Mouse (Mus musculus) MEL (cell line): Measurements from ENCODE around the gene Cchcr1. TPM values are rescaled to one million over a fixed set of nuclear protein-coding genes. Genes with fewer than 3 reads are reported as not detected.

Source experiments
- DNase-seq: peaks from one replicate; pipeline ENCODE4 v3.0.0; 2011; ENCODE audit warnings: low read depth, low spot score
- H3K27ac ChIP-seq: 2 replicates; pipeline ENCODE4 v1.5.1; 2012; ENCODE audit warnings: low read depth, mild to moderate bottlenecking, control low read depth, low read length, moderate library complexity; ENCODE audit not compliant: control insufficient read depth
- H3K27me3 ChIP-seq, 2 experiments: fragments of 150-350 bp in 1 of 2; sonication (generic) in 1 of 2; 2 replicates each; pipeline ENCODE4 v1.6.1; 2012; ENCODE audit warnings: low read length in 2 of 2, mild to moderate bottlenecking in 2 of 2, improper control_type of control experiment in 1 of 2, moderate library complexity in 1 of 2; ENCODE audit not compliant: insufficient read depth in 2 of 2, control insufficient read depth in 1 of 2
- H3K36me3 ChIP-seq, 2 experiments: 2 replicates each; pipeline ENCODE4 v1.6.1; 2012 to 2014; ENCODE audit warnings: low read length in 2 of 2, improper control_type of control experiment in 1 of 2, inconsistent platforms in 1 of 2, mild to moderate bottlenecking in 1 of 2; ENCODE audit not compliant: insufficient read depth in 2 of 2, control insufficient read depth in 1 of 2
- H3K4me1 ChIP-seq, 2 experiments: fragments of 150-350 bp in 1 of 2; sonication (generic) in 1 of 2; 2 replicates each; pipeline ENCODE4 v1.6.1; 2012; ENCODE audit warnings: low read length in 2 of 2, improper control_type of control experiment in 1 of 2, mild to moderate bottlenecking in 1 of 2; ENCODE audit not compliant: insufficient read depth in 2 of 2, control insufficient read depth in 1 of 2
- H3K4me3 ChIP-seq, 2 experiments: fragments of 150-350 bp in 1 of 2; sonication (generic) in 1 of 2; 2 replicates each; pipeline ENCODE4 v1.5.1; 2012; ENCODE audit warnings: low read depth in 2 of 2, low read length in 2 of 2, mild to moderate bottlenecking in 2 of 2, moderate library complexity in 2 of 2, control low read depth in 1 of 2, improper control_type of control experiment in 1 of 2; ENCODE audit not compliant: control insufficient read depth in 1 of 2, insufficient read depth in 1 of 2
- H3K79me2 ChIP-seq: 2 replicates; pipeline ENCODE4 v1.6.1; 2012; ENCODE audit warnings: mild to moderate bottlenecking, low read length, moderate library complexity; ENCODE audit not compliant: control insufficient read depth, poor library complexity, insufficient read depth
- H3K9ac ChIP-seq: 2 replicates; pipeline ENCODE4 v1.6.1; 2012; ENCODE audit warnings: low read depth, mild to moderate bottlenecking, control low read depth, low read length, moderate library complexity; ENCODE audit not compliant: control insufficient read depth, poor library complexity, severe bottlenecking
- H3K9me3 ChIP-seq: fragments of 150-350 bp; sonication (generic); replicated peaks from 2 replicates; pipeline ENCODE4 v1.6.1; 2012; ENCODE audit warnings: mild to moderate bottlenecking, low read length, improper control_type of control experiment, moderate library complexity; ENCODE audit not compliant: insufficient read depth
- BHLHE40 ChIP-seq: IDR thresholded peaks from 2 replicates; pipeline ENCODE4 v1.6.1; 2012; ENCODE audit warnings: low read depth, mild to moderate bottlenecking, inconsistent platforms, low read length, improper control_type of control experiment, borderline replicate concordance
- CTCF ChIP-seq, 3 experiments: IDR thresholded peaks in 2 of 3; conservative IDR thresholded peaks in 1 of 3; 2 replicates each; pipeline ENCODE4 v1.5.1; 2011 to 2012; ENCODE audit warnings: low read length in 3 of 3, low read depth in 2 of 3, mild to moderate bottlenecking in 2 of 3, improper control_type of control experiment in 1 of 3, inconsistent platforms in 1 of 3, mixed read lengths in 1 of 3, moderate library complexity in 1 of 3; ENCODE audit not compliant: control insufficient read depth in 1 of 3, insufficient read depth in 1 of 3, poor library complexity in 1 of 3, severe bottlenecking in 1 of 3
- E2F4 ChIP-seq: IDR thresholded peaks from 2 replicates; pipeline ENCODE4 v1.6.1; 2011; ENCODE audit warnings: low read depth, low read length, improper control_type of control experiment, borderline replicate concordance
- ELF1 ChIP-seq: IDR thresholded peaks from 2 replicates; pipeline ENCODE4 v1.6.1; 2014; ENCODE audit warnings: low read depth, mild to moderate bottlenecking, inconsistent platforms, low read length, improper control_type of control experiment, moderate library complexity
- ETS1 ChIP-seq: IDR thresholded peaks from 2 replicates; pipeline ENCODE4 v1.6.1; 2012; ENCODE audit warnings: low read depth, mild to moderate bottlenecking, inconsistent platforms, low read length, improper control_type of control experiment, moderate library complexity
- GABPA ChIP-seq: IDR thresholded peaks from 2 replicates; pipeline ENCODE4 v1.6.1; 2012; ENCODE audit warnings: low read depth, mild to moderate bottlenecking, inconsistent platforms, low read length, improper control_type of control experiment, moderate library complexity
- GATA1 ChIP-seq: IDR thresholded peaks from 2 replicates; pipeline ENCODE4 v1.6.1; 2011; ENCODE audit warnings: low read depth, low read length, improper control_type of control experiment
- HCFC1 ChIP-seq: IDR thresholded peaks from 2 replicates; pipeline ENCODE4 v1.6.1; 2012; ENCODE audit warnings: low read depth, mild to moderate bottlenecking, inconsistent platforms, low read length, improper control_type of control experiment, moderate library complexity
- JUND ChIP-seq: IDR thresholded peaks from 2 replicates; pipeline ENCODE4 v1.6.1; 2011; ENCODE audit warnings: low read depth, mild to moderate bottlenecking, improper control_type of control experiment, low read length
- MAFK ChIP-seq: IDR thresholded peaks from 2 replicates; pipeline ENCODE4 v1.6.1; 2011; ENCODE audit warnings: low read depth, mild to moderate bottlenecking, low read length, improper control_type of control experiment, borderline replicate concordance
- MAX ChIP-seq: IDR thresholded peaks from 2 replicates; pipeline ENCODE4 v1.6.1; 2011; ENCODE audit warnings: low read length, improper control_type of control experiment
- MAZ ChIP-seq: IDR thresholded peaks from 2 replicates; pipeline ENCODE4 v1.6.1; 2012; ENCODE audit warnings: low read depth, mild to moderate bottlenecking, inconsistent platforms, low read length, improper control_type of control experiment
- MXI1 ChIP-seq: IDR thresholded peaks from 2 replicates; pipeline ENCODE4 v1.6.1; 2011; ENCODE audit warnings: mild to moderate bottlenecking, low read depth, low read length, improper control_type of control experiment
- MYC ChIP-seq: IDR thresholded peaks from 2 replicates; pipeline ENCODE4 v1.6.1; 2011; ENCODE audit warnings: low read depth, mild to moderate bottlenecking, low read length, improper control_type of control experiment, moderate library complexity
- POLR2A ChIP-seq, 2 experiments: IDR thresholded peaks; 2 replicates each; pipeline ENCODE4 v1.6.1; 2011 to 2012; ENCODE audit warnings: low read length in 2 of 2, mild to moderate bottlenecking in 2 of 2, control low read depth in 1 of 2, improper control_type of control experiment in 1 of 2, low read depth in 1 of 2, moderate library complexity in 1 of 2; ENCODE audit not compliant: control insufficient read depth in 1 of 2, insufficient read depth in 1 of 2, poor library complexity in 1 of 2
- POLR2AphosphoS2 ChIP-seq: IDR thresholded peaks from 2 replicates; pipeline ENCODE4 v1.6.1; 2011; ENCODE audit warnings: low read length, improper control_type of control experiment
- POLR2AphosphoS5 ChIP-seq: IDR thresholded peaks from 2 replicates; pipeline ENCODE4 v1.6.1; 2012; ENCODE audit warnings: low read depth, borderline replicate concordance, mild to moderate bottlenecking, inconsistent platforms, low read length, moderate library complexity, mixed read lengths
- RAD21 ChIP-seq: IDR thresholded peaks from 2 replicates; pipeline ENCODE4 v1.6.1; 2011; ENCODE audit warnings: mild to moderate bottlenecking, low read depth, low read length, improper control_type of control experiment
- RCOR1 ChIP-seq: IDR thresholded peaks from 2 replicates; pipeline ENCODE4 v1.6.1; 2012; ENCODE audit warnings: low read depth, mild to moderate bottlenecking, inconsistent platforms, low read length, improper control_type of control experiment
- SIN3A ChIP-seq: IDR thresholded peaks from 2 replicates; pipeline ENCODE4 v1.6.1; 2012; ENCODE audit warnings: low read length, improper control_type of control experiment, inconsistent platforms
- TBP ChIP-seq: IDR thresholded peaks from 2 replicates; pipeline ENCODE4 v1.8.0; 2011; ENCODE audit warnings: low read depth, low read length, improper control_type of control experiment
- TCF12 ChIP-seq: IDR thresholded peaks from 2 replicates; pipeline ENCODE4 v1.6.1; 2014; ENCODE audit warnings: low read depth, mild to moderate bottlenecking, inconsistent platforms, low read length, improper control_type of control experiment, moderate library complexity
- UBTF ChIP-seq: IDR thresholded peaks from 2 replicates; pipeline ENCODE4 v1.6.1; 2012; ENCODE audit warnings: low read depth, mild to moderate bottlenecking, inconsistent platforms, low read length, improper control_type of control experiment, moderate library complexity, borderline replicate concordance; ENCODE audit not compliant: insufficient read depth
- USF2 ChIP-seq, 2 experiments: IDR thresholded peaks; 2 replicates each; pipeline ENCODE4 v1.6.1; 2011 to 2012; ENCODE audit warnings: improper control_type of control experiment in 2 of 2, low read length in 2 of 2, borderline replicate concordance in 1 of 2, inconsistent platforms in 1 of 2, low read depth in 1 of 2, mild to moderate bottlenecking in 1 of 2; ENCODE audit not compliant: insufficient read depth in 1 of 2
- ZC3H11A ChIP-seq: IDR thresholded peaks from 2 replicates; pipeline ENCODE4 v1.6.1; 2012; ENCODE audit warnings: low read depth, mild to moderate bottlenecking, inconsistent platforms, low read length, improper control_type of control experiment
- ZKSCAN1 ChIP-seq: IDR thresholded peaks from 2 replicates; pipeline ENCODE4 v1.6.1; 2012; ENCODE audit warnings: low read depth, mild to moderate bottlenecking, inconsistent platforms, low read length, improper control_type of control experiment, moderate library complexity
- polyA plus RNA-seq, 2 experiments: library from polyadenylated mRNA; stranded (reverse) in 1 of 2; unstranded in 1 of 2; fragments of >175 nt in 1 of 2; fragments of >200 nt in 1 of 2; gene quantifications; 2 replicates each; pipeline versions ENCODE4 v1.2.1 to v1.2.4; 2012; ENCODE audit warnings: low replicate concordance in 2 of 2, low read depth in 1 of 2; ENCODE audit not compliant: insufficient read length in 2 of 2, insufficient read depth in 1 of 2, missing spikeins in 1 of 2
- total RNA-seq: library from RNA; depleted of rRNA; stranded (reverse); fragments of 300-350 nt; gene quantifications from 2 replicates; pipeline ENCODE4 v1.2.3, GENCODE M21; 2012

Cchcr1 gene
- total and polyA plus RNA-seq, 3 experiments, result 14.3 to 21.7 TPM; not detected in 1

GRCm38 (mm10) chr17:35542761-35543411 lies 26.0 kb downstream of the Cchcr1 start:
- peak; percentile 82 for DNase-seq
- Histone ChIP-seq H3K9me3 (no peaks in the 10 kb centered on the region), H3K27ac (peak overlapping the region; percentile 94)
- no peak for TF ChIP-seq RAD21
- TF ChIP-seq JUND, result no peak
- peak in 2 of 3 experiments; percentile 31 to 36; a peak in 4 of 6 replicates for TF ChIP-seq CTCF (IDR thresholded peaks at IDR 0.05 in 2 of 3, conservative IDR thresholded peaks at IDR 0.05 in 1 of 3; ENCODE audit: control insufficient read depth in 1 of 3, insufficient read depth in 1 of 3, low read depth in 2 of 3, low read length in 3 of 3, poor library complexity in 1 of 3, severe bottlenecking in 1 of 3)
- TF ChIP-seq, all 39 proteins: peak for 1
- H3K36me3 ChIP-seq, result peaks cover 0 to 9% of the 10 kb centered on the region in 2 experiments; a peak in 2 of 4 replicates
- H3K4me3 ChIP-seq, result peak overlapping the region; percentile 55 to 60
- peaks cover 0 to 5% of the 10 kb centered on the region in 2 experiments; a peak in 2 of 4 replicates for H3K4me1 ChIP-seq
- peaks cover 0 to 5% of the 10 kb centered on the region in 2 experiments; a peak in 1 of 4 replicates for H3K27me3 ChIP-seq
- peak overlapping the region; percentile 49 for H3K9ac ChIP-seq
- H3K79me2 ChIP-seq, result no peaks in the 10 kb centered on the region

GRCm38 (mm10) chr17:35543412-35543861 lies 26.5 kb downstream of the Cchcr1 start:
- Histone ChIP-seq H3K27me3 (peaks cover 0 to 2% of the 10 kb centered on the region in 2 experiments; a peak in 1 of 4 replicates), H3K9me3 (no peaks in the 10 kb centered on the region)
- TF ChIP-seq ELF1 (peak; percentile 60; the same call in 1 of the 2 replicates), POLR2AphosphoS2 (no peak), POLR2AphosphoS5 (no peak), SIN3A (no peak; the same call in none of the 2 replicates), MAX (no peak), RAD21 (no peak), TBP (no peak), GATA1 (no peak), ETS1 (peak; percentile 75), UBTF (no peak), HCFC1 (no peak), BHLHE40 (no peak), POLR2A (IDR thresholded peaks at IDR 0.05; ENCODE audit: control insufficient read depth in 1 of 2, insufficient read depth in 1 of 2, low read depth in 1 of 2, low read length in 2 of 2, poor library complexity in 1 of 2) (peak in 1 of 2 experiments; percentile 42; a peak in 2 of 4 replicates), MXI1 (peak; percentile 28), MAFK (no peak), ZKSCAN1 (no peak), E2F4 (no peak), JUND (no peak), MYC (no peak), ZC3H11A (no peak), MAZ (no peak), USF2 (IDR thresholded peaks at IDR 0.05; ENCODE audit: borderline replicate concordance in 1 of 2, insufficient read depth in 1 of 2, low read depth in 1 of 2, low read length in 2 of 2) (no peak), RCOR1 (no peak), TCF12 (0 out of 2 replicates have a peak, but pooled peaks have one; percentile 7), GABPA (no peak)
- TF ChIP-seq, all 39 proteins: peak for 5
- DNase-seq, result peak; percentile 85
- H3K79me2 ChIP-seq, result no peaks in the 10 kb centered on the region
- H3K36me3 ChIP-seq, result peaks cover 0 to 9% of the 10 kb centered on the region in 2 experiments; a peak in 2 of 4 replicates
- peak overlapping the region; percentile 94 for H3K27ac ChIP-seq
- H3K4me1 ChIP-seq, result peaks cover 0 to 5% of the 10 kb centered on the region in 2 experiments; a peak in 2 of 4 replicates
- peak overlapping the region; percentile 49 for H3K9ac ChIP-seq
- peak overlapping the region; percentile 55 to 60 for H3K4me3 ChIP-seq
